In genomic region chr5:116016542-116016941, GRCm38 (mm10) we compare ENCODE assay signal across 30 mouse cellular contexts. TPM values are rescaled to one million over a fixed set of nuclear protein-coding genes. Genes with fewer than 3 reads are reported as not detected.
A peak's percentile ranks its signal among the peaks of the same experiment; 100 is the strongest.
DNase-seq lines count a peak whose midpoint lies in the region; ATAC-seq and TF ChIP-seq lines count a peak whose summit lies in the region.
"Had no signal": no experiment of that assay in that cellular context is flagged by ENCODE, and none has a peak within 500 bp of the region (broad histone marks: within the 10 kb centered on the region; RNA-seq: fewer than 3 reads in every experiment).

No protein-coding gene starts in this region.

- no peaks in the 10 kb centered on the region for H3K27me3 ChIP-seq in heart, adult 2 months (ENCODE audit: control insufficient read depth, insufficient read depth, low read length)
- no peaks in the 10 kb centered on the region for H3K27me3 ChIP-seq in midbrain, embryonic 11.5 days (ENCODE audit: control insufficient read depth, insufficient read depth, low read length)
- H3K27me3 ChIP-seq in midbrain, embryonic 10.5 days (ENCODE audit: low read depth, poor library complexity, severe bottlenecking) = no peaks in the 10 kb centered on the region
- H3K27me3 ChIP-seq: CH12.LX; embryonic facial prominence, embryonic 13.5 days; embryonic facial prominence, embryonic 15.5 days; forebrain, embryonic 12.5 days; forebrain, embryonic 15.5 days; Patski had no signal

- peaks cover 10% of the 10 kb centered on the region for H3K36me3 ChIP-seq in heart, adult 2 months (ENCODE audit: control insufficient read depth, insufficient read depth, low read length)
- H3K36me3 ChIP-seq in midbrain, embryonic 11.5 days (ENCODE audit: control insufficient read depth, insufficient read depth, low read length) = peaks cover 52% of the 10 kb centered on the region
- H3K36me3 ChIP-seq in midbrain, embryonic 10.5 days = peaks cover 92% of the 10 kb centered on the region

- H3K9ac ChIP-seq in heart, adult 2 months (ENCODE audit: low read depth, low read length) = no peak overlapping the region
- no peak overlapping the region for H3K9ac ChIP-seq in midbrain, embryonic 11.5 days (ENCODE audit: low read length)
- H3K9ac ChIP-seq: embryonic facial prominence, embryonic 13.5 days; embryonic facial prominence, embryonic 15.5 days; forebrain, embryonic 12.5 days; forebrain, embryonic 15.5 days; forebrain, postnatal 0 days had no signal

- H3K4me1 ChIP-seq in heart, adult 2 months (ENCODE audit: control insufficient read depth, insufficient read depth, low read length) = peaks cover 10% of the 10 kb centered on the region
- no peaks in the 10 kb centered on the region for H3K4me1 ChIP-seq in midbrain, embryonic 11.5 days (ENCODE audit: control insufficient read depth, insufficient read depth, low read length)
- H3K4me1 ChIP-seq in midbrain, embryonic 10.5 days = no peaks in the 10 kb centered on the region
- H3K4me1 ChIP-seq: embryonic facial prominence, embryonic 13.5 days; embryonic facial prominence, embryonic 15.5 days; forebrain, embryonic 10.5 days; forebrain, embryonic 12.5 days; forebrain, embryonic 15.5 days had no signal

- H3K9me3 ChIP-seq in midbrain, embryonic 11.5 days (ENCODE audit: control insufficient read depth, low read length) = no peaks in the 10 kb centered on the region
- no peaks in the 10 kb centered on the region for H3K9me3 ChIP-seq in midbrain, embryonic 10.5 days (replicated peaks)
- H3K9me3 ChIP-seq: embryonic facial prominence, embryonic 13.5 days; embryonic facial prominence, embryonic 15.5 days; forebrain, embryonic 10.5 days; forebrain, embryonic 12.5 days; forebrain, embryonic 15.5 days; G1E had no signal

- H3K4me3 ChIP-seq in heart, adult 2 months = no peak overlapping the region
- H3K4me3 ChIP-seq in midbrain, embryonic 11.5 days (ENCODE audit: low read depth, low read length) = no peak overlapping the region
- no peak overlapping the region for H3K4me3 ChIP-seq in midbrain, embryonic 10.5 days
- H3K4me3 ChIP-seq: embryonic facial prominence, embryonic 13.5 days; embryonic facial prominence, embryonic 15.5 days; erythroblast, embryonic 14.5 days; forebrain, embryonic 10.5 days; forebrain, embryonic 12.5 days; forebrain, embryonic 15.5 days had no signal

- no peak for DNase-seq in frontal cortex, postnatal 10 days (ENCODE audit: low spot score in 2 of 2)
- peak; percentile 71 for DNase-seq in heart, adult 11 months
- DNase-seq in heart, adult 2 months = no peak
- peak; percentile 73 for DNase-seq in midbrain, embryonic 11.5 days (ENCODE audit: low spot score, missing footprints)
- no peak for DNase-seq in midbrain, embryonic 10.5 days (ENCODE audit: low spot score)
- DNase-seq in telencephalon, adult 2 months (ENCODE audit: low read depth, low spot score) = peak; percentile 64
- DNase-seq in lung, postnatal 4 days = no peak
- DNase-seq: adrenal gland, adult 2 months; adrenal gland, postnatal 10 days; adrenal gland, postnatal 25 days; B cell, adult 2 months; cerebellum, adult 11-12 months; cerebellum, adult 2 months; cerebellum, adult 9-10 months; cerebellum, postnatal 10 days; cerebellum, postnatal 25 days; embryo, embryonic 11 days; forebrain, postnatal 0 days had no signal

- no peak for TF ChIP-seq POLR2A in heart, adult 2 months (IDR thresholded peaks at IDR 0.05; ENCODE audit: insufficient read depth, low read depth, low read length)

- intact Hi-C loops in heart, adult 2 months (cut with DNase I) = no loop called here

- no peak for TF ChIP-seq EP300 in heart, adult 2 months (IDR thresholded peaks at IDR 0.05; ENCODE audit: insufficient read depth, low read depth, low read length)

- peak; percentile 69 for ATAC-seq in frontal cortex, adult (ENCODE audit: low TSS enrichment)
- no peak for ATAC-seq in midbrain, embryonic 11.5 days (ENCODE audit: low FRiP score)
- ATAC-seq: activated CD4-positive, CD25-positive, alpha-beta regulatory T cell, adult 4 months; CD4-positive, CD25-positive, alpha-beta regulatory T cell, adult 4 months; forebrain, embryonic 15.5 days; forebrain, postnatal 0 days; Patski had no signal

- no peaks in the 10 kb centered on the region for H3K79me2 ChIP-seq in heart, adult 2 months (replicated peaks; ENCODE audit: control insufficient read depth, insufficient read depth, low read length)

- H3K27ac ChIP-seq in heart, adult 2 months = no peak overlapping the region
- H3K27ac ChIP-seq in midbrain, embryonic 11.5 days (ENCODE audit: low read depth, low read length) = no peak overlapping the region
- H3K27ac ChIP-seq in midbrain, embryonic 10.5 days (replicated peaks) = no peak overlapping the region
- H3K27ac ChIP-seq: embryonic facial prominence, embryonic 13.5 days; embryonic facial prominence, embryonic 15.5 days; forebrain, embryonic 10.5 days; forebrain, embryonic 12.5 days; forebrain, embryonic 15.5 days had no signal

- TF ChIP-seq CTCF in heart, adult 2 months (IDR thresholded peaks at IDR 0.05) = no peak

- 77% methylated on average over 5 of the region's 5 CpGs for WGBS in heart, adult 2 months
- whole genome bisulfite sequencing in midbrain, embryonic 11.5 days = 92% methylated on average over 5 of the region's 5 CpGs
- WGBS in midbrain, embryonic 10.5 days = 95% methylated on average over 5 of the region's 5 CpGs

- H3K4me2 ChIP-seq in midbrain, embryonic 11.5 days = no peak overlapping the region
- H3K4me2 ChIP-seq: embryonic facial prominence, embryonic 13.5 days; embryonic facial prominence, embryonic 15.5 days; forebrain, embryonic 12.5 days; forebrain, embryonic 15.5 days had no signal

RNA-seq across cellular contexts. Expression of gene Prkab1, which starts 7.8 kb away (rescaled TPM):
- 10 to 100 TPM; 50.6 to 55.5 TPM for total RNA-seq in heart, adult 2 months (2021)
- polyA plus RNA-seq in heart, adult 2 months (2012; rRNA removed) = 64.8 and 69.7 TPM in 2 replicates
- 48.4 and 55.4 TPM in 2 replicates for polyA plus RNA-seq in midbrain, embryonic 11.5 days (2014; fragmentation: Nextera tagmentation; extraction: Ambion mirVana)
- 66.7 and 72.6 TPM in 2 replicates for polyA plus RNA-seq in midbrain, embryonic 10.5 days (2016; fragmentation: Nextera tagmentation; extraction: Ambion mirVana)

Comparison
In these comparisons a context has a peak if more than half of its experiments do, and no peak if none do; other contexts are left out.
1. DNase-seq: peak in heart, adult 11 months (single experiment), midbrain, embryonic 11.5 days (single experiment) and telencephalon, adult 2 months (single experiment); none in frontal cortex, postnatal 10 days (0 of 2), heart, adult 2 months (0 of 2), midbrain, embryonic 10.5 days (single experiment) and lung, postnatal 4 days (0 of 2).